8 mouse cellular contexts compared by ENCODE assay signal in genomic region chr5:118171665-118172064, GRCm38 (mm10). TPM values are rescaled to one million over a fixed set of nuclear protein-coding genes. Genes with fewer than 3 reads are reported as not detected.
DNase-seq lines count a peak whose midpoint lies in the region; ATAC-seq and TF ChIP-seq lines count a peak whose summit lies in the region.

No protein-coding gene starts in this region.

- no peak for TF ChIP-seq CTCF in ES-Bruce4 (IDR thresholded peaks at IDR 0.05; ENCODE audit: low read depth, low read length)
- no peak for TF ChIP-seq CTCF in forebrain, postnatal 0 days (IDR thresholded peaks at IDR 0.05; ENCODE audit: low read depth)
- TF ChIP-seq CTCF in small intestine, adult 2 months (IDR thresholded peaks at IDR 0.05; ENCODE audit: extremely low read depth, insufficient read length, insufficient replicate concordance, low read depth, low read length) = no peak

- intact Hi-C loops in gastrocnemius, postnatal 14 days (cut with DNase I; ENCODE audit: low total_unique reads) = no loop called here

- peak overlapping the region; percentile 53 for H3K4me3 ChIP-seq in heart, embryonic 10.5 days
- peak overlapping the region; percentile 41 for H3K4me3 ChIP-seq in ES-Bruce4 (ENCODE audit: low read depth, low read length)
- peak overlapping the region; percentile 61 for H3K4me3 ChIP-seq in forebrain, postnatal 0 days (ENCODE audit: low read depth, low read length)
- H3K4me3 ChIP-seq in limb, embryonic 15.5 days = peak overlapping the region; percentile 38
- H3K4me3 ChIP-seq in small intestine, adult 2 months (ENCODE audit: low read depth, low read length) = peak overlapping the region; percentile 64

- no peak for ATAC-seq in forebrain, postnatal 0 days
- ATAC-seq in limb, embryonic 15.5 days (ENCODE audit: insufficient number of reproducible peaks, low FRiP score, low TSS enrichment, low read depth) = no peak
- ATAC-seq in cerebellum, adult (ENCODE audit: insufficient number of reproducible peaks, low FRiP score, low TSS enrichment) = no peak

- H3K27ac ChIP-seq in heart, embryonic 10.5 days = no peak overlapping the region
- no peak overlapping the region for H3K27ac ChIP-seq in ES-Bruce4 (ENCODE audit: insufficient read depth, low read length)
- no peak overlapping the region for H3K27ac ChIP-seq in forebrain, postnatal 0 days (ENCODE audit: low read depth, low read length)
- H3K27ac ChIP-seq in limb, embryonic 15.5 days = no peak overlapping the region
- no peak overlapping the region for H3K27ac ChIP-seq in small intestine, adult 2 months (ENCODE audit: insufficient read depth, low read depth, low read length)

- TF ChIP-seq POLR2A in ES-Bruce4 (IDR thresholded peaks at IDR 0.05; ENCODE audit: insufficient read depth, low read length) = no peak
- no peak for TF ChIP-seq POLR2A in small intestine, adult 2 months (IDR thresholded peaks at IDR 0.05; ENCODE audit: low read depth, low read length)

- no peak for DNase-seq in heart, embryonic 10.5 days (ENCODE audit: low spot score)
- no peak for DNase-seq in heart, adult 9 months (ENCODE audit: low spot score in 2 of 2)
- no peak for DNase-seq in forebrain, postnatal 0 days
- DNase-seq in gastrocnemius, postnatal 14 days = no peak

- H3K9me3 ChIP-seq in heart, embryonic 10.5 days = no peaks in the 10 kb centered on the region
- H3K9me3 ChIP-seq in ES-Bruce4 (replicated peaks; ENCODE audit: control insufficient read depth, insufficient read depth, low read length, poor library complexity, severe bottlenecking) = 0 out of 2 replicates have a peak, but pooled peaks cover 2% of the 10 kb centered on the region
- no peaks in the 10 kb centered on the region for H3K9me3 ChIP-seq in forebrain, postnatal 0 days (ENCODE audit: low read length)
- 0 out of 2 replicates have a peak, but pooled peaks cover 4% of the 10 kb centered on the region for H3K9me3 ChIP-seq in limb, embryonic 15.5 days

- TF ChIP-seq EP300 in ES-Bruce4 (IDR thresholded peaks at IDR 0.05; ENCODE audit: insufficient read depth, low read depth, low read length) = no peak

- peak overlapping the region; percentile 98 for H3K4me2 ChIP-seq in forebrain, postnatal 0 days (ENCODE audit: low read depth)
- H3K4me2 ChIP-seq in limb, embryonic 15.5 days = peak overlapping the region; percentile 63

- peak overlapping the region; percentile 30; the same call in 1 of the 2 replicates for H3K9ac ChIP-seq in ES-Bruce4 (ENCODE audit: low read depth, poor library complexity, severe bottlenecking)
- H3K9ac ChIP-seq in forebrain, postnatal 0 days = 0 out of 2 replicates have a peak overlapping the region, but pooled peaks have one; percentile 35
- H3K9ac ChIP-seq in limb, embryonic 15.5 days = no peak overlapping the region

- no peaks in the 10 kb centered on the region for H3K36me3 ChIP-seq in heart, embryonic 10.5 days
- H3K36me3 ChIP-seq in ES-Bruce4 (ENCODE audit: control insufficient read depth, insufficient read depth, low read length, poor library complexity, severe bottlenecking) = no peaks in the 10 kb centered on the region
- H3K36me3 ChIP-seq in forebrain, postnatal 0 days (ENCODE audit: insufficient read depth) = no peaks in the 10 kb centered on the region
- no peaks in the 10 kb centered on the region for H3K36me3 ChIP-seq in limb, embryonic 15.5 days
- no peaks in the 10 kb centered on the region for H3K36me3 ChIP-seq in small intestine, adult 2 months (ENCODE audit: control insufficient read depth, insufficient read depth, low read length)

- under 1% methylated on average over 36 of the region's 36 CpGs for WGBS in heart, embryonic 10.5 days
- WGBS in forebrain, postnatal 0 days = 7% methylated on average over 36 of the region's 36 CpGs
- WGBS in limb, embryonic 15.5 days = under 1% methylated on average over 36 of the region's 36 CpGs
- 1% methylated on average over 36 of the region's 36 CpGs for WGBS in small intestine, adult 2 months

- peaks cover 89% of the 10 kb centered on the region for H3K27me3 ChIP-seq in heart, embryonic 10.5 days (ENCODE audit: insufficient read depth, poor library complexity, severe bottlenecking)
- H3K27me3 ChIP-seq in ES-Bruce4 (ENCODE audit: control insufficient read depth, insufficient read depth, low read length, poor library complexity, severe bottlenecking) = peaks cover 16% of the 10 kb centered on the region
- H3K27me3 ChIP-seq in forebrain, postnatal 0 days (ENCODE audit: insufficient read depth, low read length) = peaks cover 39% of the 10 kb centered on the region
- H3K27me3 ChIP-seq in limb, embryonic 15.5 days = peaks cover 87% of the 10 kb centered on the region
- H3K27me3 ChIP-seq in small intestine, adult 2 months (ENCODE audit: control insufficient read depth, insufficient read depth, low read length) = peaks cover 72% of the 10 kb centered on the region

- peaks cover 40% of the 10 kb centered on the region for H3K4me1 ChIP-seq in heart, embryonic 10.5 days
- no peaks in the 10 kb centered on the region for H3K4me1 ChIP-seq in ES-Bruce4 (ENCODE audit: control insufficient read depth, insufficient read depth, low read length)
- peaks cover 10% of the 10 kb centered on the region; the same call in 1 of the 2 replicates for H3K4me1 ChIP-seq in forebrain, postnatal 0 days (ENCODE audit: insufficient read depth)
- peaks cover 35% of the 10 kb centered on the region for H3K4me1 ChIP-seq in limb, embryonic 15.5 days
- H3K4me1 ChIP-seq in small intestine, adult 2 months (ENCODE audit: control insufficient read depth, insufficient read depth, insufficient read length, low read length) = peaks cover 13% of the 10 kb centered on the region

RNA-seq across cellular contexts. Expression of gene Hrk, which starts 7.2 kb away (rescaled TPM):
- polyA plus RNA-seq in heart, embryonic 10.5 days (2016; fragmentation: Nextera tagmentation; extraction: Ambion mirVana) = not detected in 2 replicates
- 1.3 and 1.6 TPM in 2 replicates for polyA plus RNA-seq in ES-Bruce4 (2011; ENCODE audit: insufficient read depth, insufficient read length, low read depth, missing spikeins)
- total RNA-seq in forebrain, postnatal 0 days (2014; rRNA removed) = 17.3 and 26.3 TPM in 2 replicates
- polyA plus RNA-seq in forebrain, postnatal 0 days (2015; fragmentation: Nextera tagmentation; extraction: Ambion mirVana) = 4.7 and 8.4 TPM in 2 replicates
- 0.04 and 0.10 TPM in 2 replicates for polyA plus RNA-seq in limb, embryonic 15.5 days (2015; fragmentation: Nextera tagmentation; extraction: Ambion mirVana)
- not detected in 2 replicates for polyA plus RNA-seq in small intestine, adult 2 months (2012; rRNA removed)
- under 1 TPM; 0.09 to 0.25 TPM for total RNA-seq in gastrocnemius, postnatal 14 days (2021)

RNA-seq across cellular contexts. Expression of gene Fbxw8, which starts 16.4 kb away (rescaled TPM):
- polyA plus RNA-seq in heart, embryonic 10.5 days (2016; fragmentation: Nextera tagmentation; extraction: Ambion mirVana) = 29.4 and 31.2 TPM in 2 replicates
- 36.3 and 37.1 TPM in 2 replicates for polyA plus RNA-seq in ES-Bruce4 (2011; ENCODE audit: insufficient read depth, insufficient read length, low read depth, missing spikeins)
- total RNA-seq in forebrain, postnatal 0 days (2014; rRNA removed) = 42.8 and 51.0 TPM in 2 replicates
- polyA plus RNA-seq in forebrain, postnatal 0 days (2015; fragmentation: Nextera tagmentation; extraction: Ambion mirVana) = 15.2 and 16.4 TPM in 2 replicates
- 20.7 and 26.3 TPM in 2 replicates for polyA plus RNA-seq in limb, embryonic 15.5 days (2015; fragmentation: Nextera tagmentation; extraction: Ambion mirVana)
- polyA plus RNA-seq in small intestine, adult 2 months (2012; rRNA removed) = 15.9 and 28.3 TPM in 2 replicates
- 10 to 100 TPM; 24.0 to 27.1 TPM for total RNA-seq in gastrocnemius, postnatal 14 days (2021)
